Mouse (Mus musculus) monocyte, adult 2 months (primary cell): ENCODE data around the gene 9930022D16Rik.

ENCODE experiments used
- DNase-seq, 2 experiments: peaks; one replicate each; pipeline ENCODE4 v3.0.0; 2022; ENCODE audit warnings: low spot score in 2 of 2, low read depth in 1 of 2

9930022D16Rik gene

DNA sequence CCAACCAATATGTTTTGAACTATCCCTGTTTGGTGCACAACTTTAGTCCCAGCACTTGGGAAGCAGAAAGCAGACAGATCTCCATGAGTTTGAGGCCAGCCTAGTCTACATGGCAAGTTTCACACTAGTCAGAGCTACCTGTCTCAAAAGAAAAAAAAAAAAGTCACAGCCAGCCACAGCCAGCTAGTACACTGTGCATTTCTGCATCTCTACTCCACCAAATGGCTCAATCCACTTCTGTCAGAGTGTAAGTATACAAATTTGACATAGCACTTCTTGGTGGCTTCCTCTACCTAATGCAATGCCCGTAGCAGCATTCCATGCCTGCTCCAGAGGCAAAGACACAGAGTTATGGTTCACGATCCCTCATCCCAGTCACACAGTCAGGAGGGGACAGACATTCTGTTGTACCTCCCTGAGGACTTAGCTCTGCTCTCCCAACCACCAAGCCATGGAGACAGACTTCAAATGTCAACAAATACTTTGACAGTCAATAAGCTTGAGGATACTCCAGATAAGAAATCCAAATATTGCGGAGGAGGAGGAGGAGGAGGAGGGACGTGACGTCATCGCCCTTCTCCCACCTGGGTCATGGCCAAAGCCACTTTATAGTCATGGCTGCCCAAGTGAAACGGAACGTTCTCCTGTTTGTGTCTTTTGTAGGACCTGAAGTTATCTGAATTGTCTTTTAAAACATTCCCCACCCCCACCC is 3.1 kb downstream of the 9930022D16Rik start:
- DNase-seq, result no peak

DNA sequence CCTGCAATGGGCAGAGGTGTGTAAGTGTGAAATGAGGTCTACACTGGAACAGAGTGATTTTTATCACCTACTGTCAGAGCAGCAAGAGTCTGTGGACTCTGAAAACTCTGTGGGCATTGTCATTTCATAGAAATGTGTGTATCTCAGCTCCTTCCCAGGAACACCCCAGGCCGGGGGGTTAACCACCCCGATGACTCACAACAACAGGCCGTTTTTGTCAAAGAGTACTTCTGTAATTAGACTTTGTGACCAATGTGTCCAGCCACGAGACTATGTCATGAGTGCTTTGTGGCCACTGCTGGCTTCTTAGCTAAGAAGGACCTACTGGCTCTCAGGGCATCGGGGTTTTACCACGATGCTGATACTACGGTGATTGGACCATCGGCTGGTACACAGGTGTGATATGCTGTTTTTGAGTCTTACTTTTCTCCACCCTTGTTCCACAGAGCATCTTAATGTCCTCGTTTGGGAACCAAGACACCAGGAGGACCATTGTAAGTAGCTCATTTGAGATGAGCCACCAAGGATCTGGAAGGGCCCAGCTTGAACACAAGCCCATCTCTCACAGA is 3.8 kb downstream of the 9930022D16Rik start:
- no peak for DNase-seq

DNA sequence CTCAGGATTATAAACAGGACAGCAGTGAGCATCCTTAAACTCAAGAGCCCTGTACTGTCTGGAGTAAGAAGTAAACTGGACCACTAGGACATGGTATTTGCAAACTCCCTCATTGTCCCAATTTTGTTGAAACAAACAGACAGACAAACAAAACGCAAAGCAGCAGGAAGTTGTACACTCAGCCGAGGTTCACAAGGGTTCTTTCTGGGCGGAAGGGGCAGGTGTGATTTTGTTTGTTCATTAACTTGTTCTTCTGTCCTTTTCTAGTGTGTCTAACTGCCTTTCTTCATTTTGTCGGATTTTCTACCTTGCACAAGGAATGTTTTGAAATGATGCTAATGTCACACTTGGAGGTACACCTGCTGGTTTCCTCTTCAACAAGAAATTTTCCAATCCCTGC is 5.7 kb downstream of the 9930022D16Rik start:
- DNase-seq, result no peak

DNA sequence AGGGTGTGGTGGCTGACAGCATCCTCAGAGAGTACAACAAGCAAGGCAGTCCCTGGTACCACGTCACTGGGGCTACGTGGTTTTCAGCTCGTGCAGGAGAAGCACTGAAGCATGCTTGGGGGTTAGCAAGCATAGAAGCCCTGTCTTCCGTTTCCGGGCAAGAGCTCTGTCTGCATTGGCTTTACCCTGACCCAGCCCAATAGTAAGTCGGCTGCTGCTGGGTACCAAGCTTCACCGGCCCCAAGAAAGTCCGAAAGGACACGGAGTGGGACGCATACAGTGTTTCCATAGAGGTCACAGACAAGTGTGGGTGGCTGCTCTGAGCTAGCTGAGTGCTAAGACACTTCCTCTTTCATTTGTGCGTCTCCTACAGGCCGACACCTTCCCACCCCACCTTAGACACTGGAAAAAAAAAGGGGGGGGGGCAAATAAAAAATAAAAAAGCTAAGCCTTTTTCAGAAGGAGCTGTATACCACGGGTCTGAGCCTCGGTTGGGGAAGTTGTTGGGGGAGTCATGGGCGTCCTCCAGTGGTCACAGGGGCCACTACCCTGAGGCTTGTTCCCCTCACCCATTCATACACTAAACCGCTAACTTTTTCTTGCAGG is 6.3 kb downstream of the 9930022D16Rik start:
- DNase-seq, result peak in 1 of 2 experiments; percentile 59

DNA sequence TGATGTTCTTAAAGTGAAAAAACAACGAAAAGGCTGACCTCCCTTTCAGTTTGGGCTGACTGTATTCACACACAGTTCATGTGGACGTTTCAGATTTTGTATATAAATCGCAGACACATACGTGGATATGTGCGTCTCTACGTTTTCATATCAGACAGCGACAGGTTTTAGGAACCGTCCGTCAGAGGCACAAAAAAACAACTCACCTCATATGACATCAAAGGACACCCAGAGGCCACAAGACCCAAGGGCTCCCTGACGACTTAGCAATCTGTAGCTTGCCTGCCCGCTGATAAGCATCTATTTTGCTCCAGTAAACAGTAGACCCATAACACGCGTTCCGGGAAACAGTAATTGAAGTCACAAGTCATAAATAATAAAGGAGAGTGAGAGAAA is 6.8 kb downstream of the 9930022D16Rik start:
- DNase-seq, result no peak

DNA sequence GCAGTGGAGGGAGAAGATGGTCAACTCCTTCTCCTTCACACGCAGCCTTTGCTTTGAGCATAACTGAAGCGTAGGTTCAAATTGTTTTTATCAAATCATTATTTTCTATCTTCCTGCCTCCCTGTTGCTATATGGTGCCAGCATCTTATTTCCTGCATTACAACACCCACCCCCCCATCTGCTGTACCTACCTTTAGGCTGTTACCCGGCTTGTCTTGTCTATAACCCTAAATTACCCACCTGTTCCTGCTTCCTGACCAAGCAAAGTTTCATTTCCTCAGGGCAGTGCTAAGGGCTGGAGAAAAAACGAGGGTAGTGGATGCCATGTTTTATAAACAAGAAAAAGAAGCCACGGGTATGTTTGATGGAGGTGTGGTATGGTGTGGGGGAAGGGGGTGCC is 7.5 kb downstream of the 9930022D16Rik start:
- DNase-seq, result no peak

DNA sequence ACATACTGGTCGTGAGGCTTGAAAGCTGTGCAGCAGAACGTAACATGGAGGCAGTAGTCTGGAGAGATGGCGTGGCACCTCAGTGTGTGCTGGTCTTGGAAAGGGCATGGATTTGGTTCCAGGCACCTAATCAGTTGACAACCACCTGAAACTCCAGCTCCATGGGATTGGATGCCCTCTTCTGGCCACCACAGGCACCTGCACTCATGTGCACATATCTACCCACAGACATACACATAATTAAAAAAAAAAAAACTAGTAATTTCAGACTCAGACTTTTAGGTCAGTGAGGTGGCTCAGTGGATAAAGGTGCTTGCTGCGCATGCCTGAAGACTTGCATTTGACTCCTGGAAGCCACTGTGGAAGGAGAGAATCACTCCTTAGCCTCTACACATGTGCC is 8.5 kb downstream of the 9930022D16Rik start:
- DNase-seq, result no peak

DNA sequence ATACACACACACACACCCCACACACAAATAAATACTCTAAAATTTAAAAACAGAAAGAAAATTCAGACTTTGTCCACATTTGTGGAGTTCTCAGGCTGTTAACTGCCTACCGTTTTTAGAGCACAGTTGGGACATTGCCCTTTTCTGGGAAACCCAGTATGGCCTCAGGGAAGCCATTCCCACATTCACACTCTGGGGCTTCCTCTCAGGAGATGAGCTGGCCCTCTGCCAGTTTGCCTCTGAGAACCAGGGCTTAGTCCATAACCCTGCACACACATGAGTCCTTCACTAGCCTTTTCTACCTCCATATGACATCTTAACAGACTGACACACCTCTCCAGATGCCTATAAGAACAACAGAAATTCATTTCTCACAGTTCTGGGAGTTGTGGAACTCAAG is 9.6 kb downstream of the 9930022D16Rik start:
- DNase-seq, result no peak

DNA sequence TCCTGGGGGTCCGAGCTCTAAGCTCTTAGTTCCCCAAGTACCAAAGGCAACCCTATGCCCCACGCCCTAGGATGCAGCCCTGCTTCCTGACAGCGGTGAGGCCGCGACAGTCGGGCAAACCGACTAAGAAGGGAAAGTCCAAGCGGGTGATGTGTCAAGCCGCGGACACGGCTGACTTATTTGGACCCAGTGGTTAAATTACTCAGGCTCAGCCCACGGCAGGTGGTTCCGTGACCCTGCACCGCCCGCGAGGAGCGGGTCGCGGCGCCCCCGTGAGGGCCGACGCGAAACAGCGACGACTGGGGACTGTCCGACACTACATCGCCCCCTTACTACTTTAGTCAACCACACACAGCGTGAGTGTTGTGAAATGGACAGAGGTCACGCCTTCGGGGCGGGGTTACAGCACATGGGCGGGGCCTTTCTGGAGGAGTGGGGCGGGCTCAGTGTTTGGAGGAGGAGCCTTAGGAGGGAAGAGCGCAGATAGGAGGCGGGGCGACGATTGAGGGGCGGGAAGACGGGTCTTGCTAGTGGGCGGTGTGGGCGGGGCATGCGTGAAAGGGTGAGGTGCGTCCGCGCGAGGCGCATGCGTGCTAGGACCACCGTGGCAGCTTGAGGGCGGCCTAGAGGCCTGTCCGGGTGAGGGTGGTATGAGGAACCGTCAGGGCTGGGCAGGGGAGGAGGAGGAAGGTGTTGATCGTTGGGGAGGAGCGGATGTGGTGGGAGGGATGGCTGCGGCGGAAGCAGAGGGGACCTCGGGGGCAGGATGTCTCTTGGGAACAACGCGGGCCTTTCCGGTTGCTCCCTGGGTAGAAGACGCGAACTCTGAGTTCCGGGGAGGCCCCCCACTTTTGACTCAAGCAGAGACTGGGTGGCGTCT is 11.9 kb downstream of the 9930022D16Rik start, which contains the start of gene Amz2:
Gene Amz2, plus strand, starts transcription at position 555 of the 880 bp plus-strand sequence.
- peak; percentile 96 to 100 for DNase-seq

DNA sequence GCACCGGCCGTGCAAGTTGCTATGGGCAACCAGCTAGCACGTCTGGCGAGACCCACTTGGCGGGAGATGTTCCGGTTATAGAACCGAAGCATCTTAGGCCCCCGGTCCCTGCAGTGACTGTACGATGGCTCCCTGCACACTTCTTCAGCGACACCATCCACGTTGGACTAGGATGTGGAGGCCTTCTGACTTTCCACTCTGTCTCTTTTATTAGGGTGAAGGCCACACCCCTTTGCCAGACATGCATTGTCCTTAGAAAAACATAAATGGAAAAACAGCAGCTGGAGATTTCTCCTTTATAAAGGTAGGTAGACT is 12.5 kb downstream of the 9930022D16Rik start:
- DNase-seq, result no peak

DNA sequence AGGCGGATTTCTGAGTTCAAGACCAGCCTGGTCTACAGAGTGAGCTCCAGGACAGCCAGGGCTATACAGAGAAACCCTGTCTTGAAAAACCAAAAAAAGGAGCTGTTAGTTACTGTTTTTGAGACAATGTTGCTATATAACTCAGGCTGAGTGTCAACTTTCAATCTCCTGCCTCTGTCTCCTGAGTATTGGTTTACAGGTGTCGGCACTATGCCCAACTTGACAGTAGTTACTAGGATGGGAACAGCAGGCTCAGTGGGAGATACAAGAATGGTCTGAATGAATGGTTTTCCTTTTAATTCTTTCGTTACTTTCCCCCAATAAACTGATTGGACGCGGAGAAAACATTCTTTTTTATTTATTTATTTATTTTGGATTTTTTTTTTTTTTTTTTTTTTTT is 13.6 kb downstream of the 9930022D16Rik start:
- no peak for DNase-seq

DNA sequence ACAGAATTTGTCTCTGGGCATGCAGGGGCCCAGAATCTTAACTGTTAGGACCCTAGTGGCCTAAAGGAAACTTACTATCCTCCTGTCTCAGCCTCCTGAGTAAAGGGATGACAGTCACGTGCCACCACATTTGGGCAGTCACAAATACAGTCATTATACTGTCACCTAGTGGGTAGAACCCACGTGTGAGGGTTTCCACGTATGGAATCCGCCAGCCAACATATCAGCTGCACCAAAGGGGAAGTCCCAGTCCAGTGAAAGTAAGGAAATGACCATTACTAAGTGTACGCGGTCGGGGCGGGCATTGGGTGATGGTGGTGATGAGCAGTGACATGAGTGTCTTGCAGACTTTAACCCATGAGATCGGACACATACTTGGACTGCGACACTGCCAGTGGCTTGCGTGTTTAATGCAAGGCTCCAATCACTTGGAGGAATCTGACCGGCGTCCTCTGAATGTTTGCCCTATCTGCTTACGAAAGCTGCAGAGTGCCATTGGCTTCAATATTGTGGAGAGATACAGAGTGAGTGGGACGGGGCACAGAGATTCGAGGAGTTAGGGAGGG is 20.6 kb downstream of the 9930022D16Rik start:
- DNase-seq, result no peak

DNA sequence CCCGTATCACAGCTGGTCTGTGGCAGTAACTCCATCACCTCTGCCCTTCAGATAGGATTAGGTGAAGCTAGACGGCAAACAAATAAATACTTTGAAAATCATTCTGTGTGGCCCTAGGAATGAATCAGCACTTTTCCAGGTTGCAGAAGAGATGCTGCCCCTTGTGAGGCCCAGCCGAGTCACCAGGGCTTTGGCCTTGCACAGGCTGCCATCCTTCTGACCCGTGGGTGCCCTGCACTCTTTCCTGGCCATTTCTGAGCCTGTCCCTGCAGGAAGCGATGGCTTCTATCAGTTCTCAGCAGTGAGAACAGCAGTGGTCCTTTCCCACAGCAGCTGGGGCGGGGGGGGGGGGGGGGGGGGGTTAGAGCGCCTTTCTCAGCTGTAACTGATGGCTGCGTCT is 23.2 kb downstream of the 9930022D16Rik start:
- DNase-seq, result no peak

DNA sequence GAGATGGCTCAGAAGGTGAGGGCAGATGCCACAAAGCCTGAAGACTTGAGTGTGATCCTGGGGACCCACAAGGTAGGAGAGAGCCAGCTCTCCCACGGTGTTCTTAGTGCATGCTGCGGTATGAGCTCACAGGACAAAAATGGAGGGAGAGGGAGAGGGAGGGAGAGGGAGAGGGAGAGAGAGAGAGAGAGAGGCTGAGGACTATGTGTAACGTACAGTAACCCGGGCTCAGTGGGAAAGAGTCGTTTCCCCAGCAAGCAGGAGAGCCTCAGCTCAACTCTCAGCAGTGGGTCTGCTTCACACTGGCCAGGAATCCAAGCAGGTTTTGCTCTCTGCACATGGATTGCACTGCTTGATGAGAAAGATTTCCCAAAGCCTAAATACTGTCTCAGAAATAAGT is 25.5 kb downstream of the 9930022D16Rik start:
- DNase-seq, result no peak

DNA sequence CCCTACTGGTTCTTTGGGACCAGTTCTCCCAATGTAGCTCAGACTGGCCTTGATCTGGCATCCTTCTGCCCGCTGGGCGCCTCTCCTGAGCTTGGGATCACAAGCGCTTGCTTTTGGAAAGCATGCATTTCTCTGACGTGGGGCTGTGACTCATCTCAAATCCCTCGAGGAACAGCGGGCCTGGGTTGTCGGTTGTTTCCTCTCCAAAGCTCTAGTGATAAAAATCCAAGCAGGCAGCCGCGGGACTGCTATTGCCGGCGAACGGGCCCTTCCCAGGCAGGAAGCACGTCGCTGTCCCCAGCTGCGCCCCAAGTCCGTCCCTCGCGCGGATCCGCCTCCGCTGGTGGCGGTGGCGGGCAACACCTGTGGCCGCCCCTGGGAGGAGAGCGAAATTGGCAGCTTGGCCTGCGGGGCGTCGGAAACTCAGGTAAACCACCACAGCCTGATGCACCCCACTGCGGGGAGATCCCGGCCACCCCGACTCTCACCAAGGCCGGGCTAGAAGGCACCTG is 26.2 kb downstream of the 9930022D16Rik start:
- DNase-seq, result peak; percentile 33 to 56

DNA sequence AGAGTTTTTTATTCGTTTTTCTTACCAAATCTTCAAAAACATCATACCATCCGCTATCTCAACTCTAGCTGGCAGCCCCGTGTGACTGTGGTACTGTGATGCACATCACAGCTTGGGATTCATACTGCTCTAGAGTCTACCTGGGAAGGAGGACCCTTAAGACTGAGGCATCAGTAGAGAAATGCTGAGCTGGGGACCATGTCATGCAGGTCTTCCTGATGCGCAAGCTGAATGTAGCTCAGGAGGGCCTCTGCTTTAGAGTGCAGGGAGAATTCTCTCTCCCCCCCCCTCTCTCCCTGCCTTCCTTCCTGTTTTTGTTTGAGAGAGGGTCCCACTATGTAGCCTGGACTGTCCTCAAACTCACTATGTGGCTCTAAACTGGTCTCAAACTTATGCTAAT is 26.9 kb downstream of the 9930022D16Rik start:
- no peak for DNase-seq

DNA sequence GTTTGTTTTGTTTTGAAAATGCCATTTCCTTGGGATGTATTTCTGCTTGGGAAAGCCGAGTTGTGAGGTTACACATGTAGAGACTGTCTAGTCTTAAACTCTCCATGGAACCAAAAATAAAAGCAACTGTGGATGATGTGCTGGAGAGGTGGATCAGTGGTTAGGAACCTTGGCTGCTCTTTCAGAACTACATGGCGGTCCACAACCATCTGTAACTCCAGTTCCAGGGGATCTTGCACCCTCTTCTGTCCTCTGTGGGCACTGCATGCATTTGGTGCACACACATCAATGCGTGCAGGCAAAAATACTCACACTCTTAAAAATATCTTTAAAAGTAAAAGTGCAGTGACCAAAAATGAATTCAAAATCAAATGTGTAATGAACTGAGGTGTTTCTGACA is 27.4 kb downstream of the 9930022D16Rik start:
- no peak for DNase-seq

DNA sequence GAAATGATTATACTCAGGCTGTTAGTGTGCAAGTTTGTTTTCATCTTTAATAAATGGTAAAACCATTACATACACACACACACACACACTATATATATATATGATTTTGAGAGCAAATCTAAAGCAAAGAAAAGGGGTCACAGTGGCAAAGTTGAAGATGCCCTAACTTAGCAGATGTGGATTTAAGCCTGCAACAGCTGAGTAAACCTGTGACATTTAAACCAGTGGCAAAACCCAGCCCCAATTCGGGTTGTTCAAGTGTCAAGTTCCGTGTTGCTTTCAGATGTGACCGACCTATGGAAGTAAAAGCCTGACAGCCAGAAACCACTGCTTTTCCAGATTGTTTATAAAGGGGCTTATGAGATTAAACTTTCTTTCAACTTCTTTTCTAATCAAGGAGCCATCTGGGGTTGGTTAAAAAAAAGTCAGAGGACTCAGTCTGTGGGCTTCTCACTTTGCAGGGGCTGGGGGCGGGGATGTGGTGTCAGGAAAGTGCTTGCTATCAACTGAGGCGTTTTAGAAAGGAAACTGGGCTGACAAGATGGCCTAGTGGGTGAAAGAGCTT is 28.5 kb downstream of the 9930022D16Rik start:
- DNase-seq, result no peak

DNA sequence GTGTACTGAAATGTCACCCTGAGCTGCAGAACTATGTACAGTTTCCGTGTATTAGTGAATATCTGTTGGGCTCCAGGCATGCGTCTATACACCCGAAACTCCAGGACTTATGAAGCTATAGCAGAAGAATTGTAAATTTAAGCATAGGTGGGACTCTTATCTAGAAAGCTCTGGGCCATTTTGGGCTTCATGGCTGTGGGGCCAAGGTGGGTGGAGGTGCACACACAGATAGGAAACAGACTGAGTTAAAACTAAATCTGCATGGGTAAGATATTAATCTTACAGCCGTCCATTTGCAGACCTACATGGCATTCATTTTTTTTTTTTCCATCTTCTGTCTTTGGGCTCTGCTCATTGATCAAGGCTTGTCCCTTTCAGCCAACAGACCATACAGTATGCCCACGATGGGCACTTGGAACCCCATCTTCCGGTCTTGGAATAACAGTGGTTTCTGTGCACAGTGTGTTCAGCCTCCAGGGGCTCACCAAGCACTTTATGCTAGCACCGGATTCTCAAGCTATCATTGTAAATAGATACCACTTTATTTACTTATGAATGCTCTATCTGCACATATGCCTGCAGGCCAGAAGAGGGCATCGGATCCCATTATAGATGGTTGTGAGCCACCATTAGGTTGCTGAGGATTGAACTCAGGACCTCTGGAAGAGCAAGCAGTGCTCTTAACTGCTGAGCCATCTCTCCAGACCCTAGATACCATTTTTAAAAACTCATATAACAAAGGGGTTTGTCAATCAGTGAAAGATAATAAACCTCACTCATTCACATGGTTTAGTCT is 29.9 kb downstream of the 9930022D16Rik start:
- no peak for DNase-seq

DNA sequence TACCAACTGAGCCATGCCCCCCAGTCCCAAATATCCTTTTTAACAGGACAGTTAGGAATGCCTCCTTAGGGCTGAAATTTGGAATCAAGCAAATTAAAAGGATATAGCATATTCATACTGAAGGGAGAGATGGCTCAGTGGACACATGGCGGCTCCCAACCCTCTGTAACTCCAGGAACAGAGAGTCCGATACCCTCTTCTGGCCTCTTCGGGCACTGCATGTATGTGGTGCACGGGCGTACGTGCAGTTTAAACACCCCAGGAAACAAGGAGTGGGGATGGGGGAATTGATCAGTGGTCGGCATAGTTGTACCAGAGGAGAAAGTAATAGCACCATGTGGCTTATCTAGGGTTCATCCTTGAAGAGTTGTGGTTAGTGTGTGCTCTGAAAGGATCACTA is 30.9 kb downstream of the 9930022D16Rik start:
- DNase-seq, result no peak
